Mouse (Mus musculus) v-Abl transformed pro-B cells (cell line): ENCODE measurements around the gene Gm281.

Experiments
- in situ Hi-C, 2 experiments: fragments of 400-800 bp; cut with MboI; formaldehyde crosslinking; loops; one replicate each; pipeline ENCODE4 v1.15.1; 2025; ENCODE audit not compliant: unreplicated experiment in 2 of 2

Gm281 gene

DNA sequence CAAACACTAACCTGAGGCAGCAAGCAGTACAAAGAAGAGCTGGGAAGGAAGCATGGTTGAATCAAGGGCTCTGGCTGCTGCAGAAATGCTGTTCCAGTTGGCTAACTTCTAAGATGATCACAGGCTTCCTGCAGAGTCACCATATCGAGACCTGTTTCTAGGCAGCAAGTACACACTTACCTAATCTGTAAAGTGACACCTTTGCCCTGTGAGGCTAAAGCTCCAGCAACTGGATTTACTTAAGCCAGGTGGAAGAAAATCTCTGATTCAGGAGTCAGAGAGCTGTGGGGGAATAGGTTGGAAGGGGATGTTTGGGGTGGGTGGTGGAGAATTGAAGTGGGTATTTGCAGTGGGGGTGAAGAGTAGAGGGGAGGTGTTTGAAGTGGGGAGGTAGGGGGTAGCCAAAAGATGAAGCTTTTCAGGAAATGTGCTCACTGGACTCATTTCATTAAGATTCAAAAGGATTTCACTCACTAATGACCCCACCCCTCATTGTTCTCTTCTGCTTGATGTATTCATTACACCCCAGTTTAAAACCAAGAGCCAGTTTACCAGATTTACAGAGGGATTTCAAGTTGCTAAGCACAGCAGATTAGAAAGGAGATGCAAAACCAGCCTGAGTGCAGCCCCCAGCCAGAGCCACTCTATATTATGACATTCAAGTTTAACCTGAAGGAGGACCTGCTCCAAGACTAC, at the start of gene Gm281:
Gm281 (minus strand) TSS at position 92 of the 696 bp plus-strand sequence.
- in situ Hi-C loops: loop anchor here (5.0 to 25.0 kb wide), 3 partner anchors 557 to 1352 kb away; no protein-coding TSS in a partner anchor

DNA sequence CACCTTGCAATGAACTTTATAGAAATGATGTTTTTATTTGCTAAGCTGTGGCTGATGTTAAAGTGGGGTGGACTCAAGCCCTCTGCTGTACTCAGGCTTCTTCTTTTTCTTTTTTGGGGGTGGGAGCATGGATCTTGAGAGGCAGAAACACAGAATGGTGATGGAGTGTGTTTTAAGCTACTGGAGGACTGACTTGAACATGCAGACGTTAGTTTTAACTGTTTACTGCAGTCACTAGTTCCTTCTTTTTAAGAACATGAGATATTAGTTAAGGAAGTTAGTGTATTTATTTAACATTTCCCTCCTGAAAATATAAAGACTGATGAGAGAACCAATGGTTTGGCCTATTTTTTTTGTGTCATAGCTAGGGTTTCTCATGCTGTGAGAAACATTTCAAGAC, 49.2 kb upstream of the Gm281 start:
- in situ Hi-C loops: loop anchor here in 1 of 2 experiments (10.0 kb wide), 1 partner anchor 51 kb away; no protein-coding TSS in a partner anchor

DNA sequence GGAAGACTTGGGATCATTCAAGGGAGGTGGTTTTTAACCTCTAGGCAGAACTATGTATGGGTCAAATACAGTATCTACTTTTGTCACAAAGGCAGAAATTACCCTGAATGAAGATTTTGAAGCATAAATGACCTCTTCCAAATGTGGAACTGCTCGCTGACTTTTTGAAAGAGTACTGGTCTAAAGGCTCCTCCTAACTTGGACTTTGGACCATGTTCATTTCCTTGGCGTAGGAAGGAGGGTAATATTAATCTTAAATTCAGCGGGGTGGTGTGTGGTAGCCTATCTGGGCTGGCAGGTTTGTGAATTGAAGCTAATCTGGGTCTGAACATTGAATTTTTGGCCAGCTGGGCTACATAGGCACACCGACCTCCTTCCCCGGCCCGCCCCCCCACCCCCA, 48.2 kb upstream of the Gm281 start:
- in situ Hi-C loops: loop anchor here in 1 of 2 experiments (10.0 kb wide), 1 partner anchor 52 kb away; no protein-coding TSS in a partner anchor

DNA sequence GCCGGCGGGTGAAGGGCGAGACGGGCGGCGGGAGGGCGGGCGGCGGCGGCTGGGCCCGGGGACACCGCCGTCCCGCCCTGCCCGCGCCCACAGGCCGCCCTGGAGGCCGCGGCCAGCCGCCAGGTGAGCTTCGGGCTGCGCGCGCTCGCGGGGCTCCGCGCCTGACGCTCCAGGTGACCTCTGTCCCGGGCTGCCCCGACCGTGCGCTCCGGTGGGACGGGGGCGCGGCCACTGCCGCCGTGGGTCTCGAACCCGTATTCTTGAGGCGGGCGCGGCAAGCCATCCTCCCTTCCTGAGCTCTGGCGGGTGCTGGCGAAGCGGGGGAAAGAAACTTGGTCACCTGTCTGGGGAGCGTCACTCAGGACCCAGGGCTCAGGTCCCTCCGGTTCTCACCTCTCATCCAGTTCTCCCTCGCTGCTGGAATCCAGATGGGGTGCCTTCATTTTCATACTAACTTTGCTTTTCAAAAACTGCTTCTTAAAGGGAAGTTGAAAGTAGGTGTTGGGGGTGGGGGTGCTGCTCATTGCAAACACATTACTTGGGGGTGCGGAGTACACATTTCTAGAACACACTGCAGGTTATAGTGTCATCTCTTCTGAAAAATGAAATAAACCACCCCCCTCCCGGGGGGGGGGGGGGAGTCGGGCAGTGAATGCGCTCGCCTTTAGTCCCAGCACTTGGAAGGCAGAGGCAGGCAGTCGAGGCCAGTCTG, 47.3 kb upstream of the Gm281 start, which contains the start of the genes Atxn7 and Thoc7:
Atxn7 (plus strand) TSS at position 40 of the 712 bp plus-strand sequence.
Thoc7 (minus strand) TSS at position 452 of the 712 bp plus-strand sequence.
- in situ Hi-C loops: loop anchor here in 1 of 2 experiments (10.0 kb wide), 1 partner anchor 53 kb away; no protein-coding TSS in a partner anchor

DNA sequence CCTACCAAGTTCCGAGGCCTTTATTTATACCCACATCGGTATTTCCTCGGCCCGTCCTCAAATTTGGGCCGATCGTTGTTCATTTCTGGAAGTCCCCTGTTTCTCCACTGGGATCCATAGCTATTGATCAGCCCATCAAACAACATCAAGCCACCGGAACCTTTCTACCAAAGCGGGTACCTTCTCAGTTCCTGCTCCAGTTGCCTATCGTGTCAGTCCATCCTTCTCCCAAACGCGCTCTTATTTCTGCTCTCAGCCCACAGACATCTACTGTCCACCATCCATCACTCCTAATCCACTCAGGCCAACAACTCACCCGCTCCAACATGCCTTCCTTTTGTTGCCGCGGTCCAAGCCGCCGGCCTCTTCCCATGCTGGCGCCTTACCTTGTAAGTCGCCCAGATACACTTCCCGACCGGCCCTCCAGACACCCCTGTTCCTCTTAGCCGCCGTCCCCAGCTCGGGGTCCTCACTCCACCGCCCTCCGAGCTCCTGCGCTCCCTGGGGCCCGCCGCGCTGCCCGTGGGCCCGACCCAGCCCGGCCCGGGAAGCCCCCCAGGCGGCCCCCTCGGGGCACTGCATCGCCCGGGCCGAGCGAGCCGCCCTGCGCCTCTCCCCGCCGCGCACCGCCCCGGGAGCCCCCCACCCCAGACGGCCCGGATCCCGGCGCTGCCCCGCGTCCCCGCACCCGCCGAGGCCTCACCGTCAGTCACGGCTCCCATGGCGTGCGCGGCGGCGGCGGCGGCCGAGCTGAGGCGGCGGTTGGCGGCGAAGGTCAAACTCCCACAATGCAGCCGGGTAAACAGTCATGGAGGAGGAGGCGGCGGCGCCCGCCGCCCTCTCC, 46.4 kb upstream of the Gm281 start:
- in situ Hi-C loops: loop anchor here in 1 of 2 experiments (10.0 kb wide), 1 partner anchor 54 kb away; no protein-coding TSS in a partner anchor

DNA sequence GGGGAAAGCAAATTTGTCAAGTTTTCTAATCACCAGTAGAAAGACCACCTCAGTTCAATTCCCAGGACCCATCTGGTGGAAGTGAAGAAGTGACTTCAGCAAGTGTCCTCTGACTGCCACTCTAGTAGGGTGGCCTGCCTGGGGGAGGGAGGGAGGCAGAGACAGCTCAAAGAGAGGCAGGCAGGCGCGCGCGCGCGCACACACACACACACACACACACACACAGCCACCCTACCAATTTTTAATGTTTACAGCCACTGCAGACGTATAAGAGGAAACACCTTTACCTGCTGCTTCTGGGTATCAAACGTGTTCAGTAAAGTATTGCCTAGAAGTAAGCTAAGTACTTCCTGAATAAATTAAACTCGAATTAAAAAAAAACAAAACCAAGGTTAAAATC, 45.8 kb upstream of the Gm281 start:
- in situ Hi-C loops: loop anchor here in 1 of 2 experiments (10.0 kb wide), 1 partner anchor 55 kb away; no protein-coding TSS in a partner anchor

DNA sequence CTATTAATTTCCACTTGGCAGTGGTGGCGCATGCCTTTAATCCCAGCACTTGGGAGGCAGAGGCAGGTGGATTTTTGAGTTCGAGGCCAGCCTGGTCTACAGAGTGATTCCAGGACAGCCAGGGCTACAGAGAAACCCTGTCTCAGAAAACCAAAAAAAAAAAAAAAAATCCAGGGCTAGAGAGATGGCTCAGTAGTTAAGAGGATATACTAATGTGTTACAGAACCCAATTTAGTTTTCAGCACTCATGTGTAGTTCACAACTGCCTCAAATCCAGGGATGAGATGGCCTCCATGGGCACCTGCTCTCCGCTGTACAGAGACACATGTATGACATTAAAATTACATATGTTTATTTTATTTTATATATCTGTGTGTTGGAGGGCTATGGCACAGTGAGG, 37.9 kb upstream of the Gm281 start:
- in situ Hi-C loops: loop anchor here in 1 of 2 experiments (10.0 kb wide), 1 partner anchor 913 kb away; no protein-coding TSS in a partner anchor

DNA sequence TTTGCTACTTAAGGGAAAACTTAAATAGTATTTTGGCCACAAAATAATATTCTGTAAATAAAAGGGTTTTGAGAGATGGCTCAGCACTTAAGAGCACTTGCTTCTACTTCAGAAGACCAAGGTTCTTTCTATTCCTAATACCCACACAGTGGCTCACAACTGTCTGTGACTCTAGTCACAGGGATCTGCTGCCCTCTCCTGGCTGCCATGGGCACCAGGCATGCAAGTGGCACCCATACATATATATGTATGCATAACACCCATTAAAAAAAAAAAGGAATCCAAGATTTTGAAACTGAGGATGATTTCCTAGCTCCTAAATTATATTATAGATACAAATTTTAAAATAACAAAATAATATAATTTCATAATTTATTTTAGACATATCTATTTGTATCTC, 36.1 kb upstream of the Gm281 start:
- in situ Hi-C loops: loop anchor here in 1 of 2 experiments (10.0 kb wide), 1 partner anchor 914 kb away; no protein-coding TSS in a partner anchor

DNA sequence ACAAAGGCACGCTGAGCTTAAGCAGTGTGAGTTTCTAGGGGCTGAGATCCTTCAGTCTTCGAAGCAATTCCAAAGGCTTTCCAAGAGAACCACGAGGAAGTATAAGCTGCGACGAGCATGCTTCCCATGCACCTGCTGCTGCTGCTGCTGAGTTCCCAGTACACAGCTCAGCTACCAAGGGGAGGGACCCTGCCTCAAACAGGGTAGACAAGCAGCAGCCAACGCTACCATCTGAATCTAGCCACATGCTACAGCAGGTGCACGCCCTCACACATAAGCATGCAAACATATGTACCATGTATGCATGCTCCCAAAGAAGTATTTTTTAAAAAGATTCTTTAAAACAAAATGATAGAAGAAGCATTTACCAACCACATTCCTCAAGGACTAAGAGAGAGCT, 34.1 kb upstream of the Gm281 start:
- in situ Hi-C loops: no loop called here

DNA sequence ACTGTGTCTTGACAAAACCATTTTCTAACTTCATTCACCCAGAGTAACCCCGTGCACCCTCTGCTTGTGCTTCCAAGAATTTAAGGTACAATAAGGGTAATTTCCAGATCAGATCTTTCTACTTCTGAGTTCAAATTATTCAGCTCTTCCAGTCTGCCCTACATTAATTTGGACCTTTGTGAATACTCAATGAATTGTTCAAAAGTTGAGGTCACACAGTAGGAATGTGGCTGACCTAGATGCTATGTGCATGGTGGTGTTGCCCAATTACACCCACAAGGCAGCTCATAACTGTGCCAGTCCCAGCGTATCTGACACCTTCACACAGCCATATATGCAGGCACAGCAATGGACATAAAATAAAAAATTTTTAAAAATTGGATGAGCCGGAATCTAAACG, 30.4 kb upstream of the Gm281 start:
- in situ Hi-C loops: no loop called here

DNA sequence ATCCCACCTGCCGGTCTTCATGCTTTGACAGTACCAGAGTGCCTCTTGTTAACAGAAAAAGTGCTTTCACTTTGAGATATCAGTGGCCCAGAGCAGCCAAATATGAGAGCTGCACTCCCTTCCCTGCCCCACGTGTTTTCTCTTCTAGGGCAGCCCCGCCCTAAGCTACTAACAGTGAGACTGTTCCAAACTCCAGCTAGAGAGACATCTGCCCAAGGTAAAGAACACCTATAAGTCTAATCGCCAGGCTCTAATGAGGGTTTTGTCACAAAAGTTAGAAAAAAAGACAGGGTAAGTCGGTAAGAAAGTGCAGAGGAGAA, 19.7 kb upstream of the Gm281 start:
- in situ Hi-C loops: no loop called here

DNA sequence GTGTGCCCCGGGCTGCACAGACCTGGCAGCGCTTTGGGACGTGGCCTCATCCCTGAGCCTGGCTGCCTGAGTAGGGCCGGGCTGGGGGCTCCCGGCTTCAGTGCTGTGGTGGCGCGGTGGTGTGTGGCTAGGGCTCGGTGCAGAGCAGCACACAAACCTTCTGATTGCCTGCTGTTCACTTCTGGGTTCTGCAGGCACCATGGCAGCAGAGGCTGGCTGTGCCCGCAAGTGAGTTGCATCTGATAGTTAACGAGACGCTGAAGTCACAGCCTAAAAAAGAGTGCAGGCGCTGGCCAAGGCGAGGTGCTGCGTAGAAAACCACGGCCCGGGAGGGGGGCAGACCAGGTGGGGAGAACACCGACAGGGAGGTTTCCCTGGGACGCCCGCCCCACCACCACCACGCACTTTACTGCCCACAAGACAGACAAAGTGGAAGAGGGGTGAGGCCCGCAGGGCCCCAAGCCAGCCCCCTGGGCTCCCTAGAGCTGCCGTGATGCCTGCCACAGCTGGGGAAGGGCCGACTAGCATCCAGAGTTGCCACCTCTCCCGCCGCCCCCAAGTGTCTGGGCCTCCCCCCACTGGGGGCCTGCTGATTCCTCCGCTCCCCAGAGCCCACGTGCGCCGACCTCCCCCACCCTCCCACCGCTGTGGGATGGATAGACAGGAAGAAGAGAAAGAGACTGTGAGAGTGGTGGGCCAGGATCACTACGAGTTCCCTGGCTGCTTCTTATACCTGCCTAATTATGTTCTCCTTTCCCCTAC, 19.2 kb upstream of the Gm281 start:
- in situ Hi-C loops: no loop called here

DNA sequence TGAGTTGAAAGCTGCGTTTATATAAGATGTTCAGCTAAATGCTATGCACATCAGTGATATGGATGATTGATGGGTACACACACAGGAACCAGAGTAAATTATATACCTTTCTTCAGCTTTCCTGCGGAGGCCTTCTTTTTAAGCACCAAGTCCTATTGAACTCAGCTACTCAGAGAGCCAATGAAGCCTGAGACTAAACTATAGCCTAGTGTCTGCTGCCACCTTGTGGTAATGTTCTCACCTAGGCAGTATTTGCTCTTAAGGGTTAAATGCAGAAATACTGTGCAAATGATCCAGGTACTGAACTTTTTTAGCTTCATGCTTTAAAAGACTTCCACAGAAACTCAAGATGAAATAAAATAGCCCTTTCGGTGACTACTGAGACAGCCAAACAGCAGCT, 3.4 kb upstream of the Gm281 start:
- in situ Hi-C loops: loop anchor here (5.0 to 25.0 kb wide), 3 partner anchors 560 to 1355 kb away; no protein-coding TSS in a partner anchor

DNA sequence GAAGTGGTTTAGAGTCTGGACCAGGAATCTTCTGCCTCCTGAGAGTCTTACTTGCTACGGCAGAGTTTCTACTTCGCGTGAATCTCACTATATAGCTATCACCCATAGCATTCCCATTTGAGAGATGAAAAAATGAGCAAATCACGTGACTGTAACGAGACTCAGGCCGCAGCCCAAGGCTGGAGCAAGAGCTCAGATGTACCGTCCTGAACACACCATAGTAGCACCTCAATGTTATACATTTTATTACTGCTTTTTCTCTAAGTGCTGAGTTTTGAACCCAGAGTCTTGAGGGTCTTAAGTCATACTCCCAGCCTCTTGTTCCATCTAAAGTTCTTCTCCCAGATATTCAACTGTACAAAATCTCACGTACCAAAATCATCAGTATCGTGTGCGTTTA, 2.9 kb upstream of the Gm281 start:
- in situ Hi-C loops: loop anchor here (5.0 to 25.0 kb wide), 3 partner anchors 560 to 1355 kb away; no protein-coding TSS in a partner anchor

DNA sequence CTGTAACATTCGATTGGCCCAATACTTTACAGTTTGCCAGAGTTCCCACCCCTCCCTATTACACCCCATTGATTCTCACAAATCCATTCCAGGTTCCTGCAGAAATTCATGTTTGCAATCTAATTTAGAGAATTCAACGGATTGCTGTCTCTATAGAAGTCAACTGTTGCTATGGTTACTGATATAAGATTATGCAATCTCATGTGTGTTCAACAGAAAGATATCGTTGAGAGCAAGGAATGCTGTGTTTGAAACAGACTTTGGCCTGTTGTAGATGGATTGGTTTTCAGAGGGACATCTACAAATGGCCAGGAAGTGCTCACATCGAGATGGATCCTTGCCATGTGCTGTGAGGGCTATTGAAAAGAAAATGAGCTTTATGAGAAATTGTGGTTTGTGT, 929 bp upstream of the Gm281 start:
- in situ Hi-C loops: loop anchor here (5.0 to 25.0 kb wide), 3 partner anchors 558 to 1353 kb away; no protein-coding TSS in a partner anchor

DNA sequence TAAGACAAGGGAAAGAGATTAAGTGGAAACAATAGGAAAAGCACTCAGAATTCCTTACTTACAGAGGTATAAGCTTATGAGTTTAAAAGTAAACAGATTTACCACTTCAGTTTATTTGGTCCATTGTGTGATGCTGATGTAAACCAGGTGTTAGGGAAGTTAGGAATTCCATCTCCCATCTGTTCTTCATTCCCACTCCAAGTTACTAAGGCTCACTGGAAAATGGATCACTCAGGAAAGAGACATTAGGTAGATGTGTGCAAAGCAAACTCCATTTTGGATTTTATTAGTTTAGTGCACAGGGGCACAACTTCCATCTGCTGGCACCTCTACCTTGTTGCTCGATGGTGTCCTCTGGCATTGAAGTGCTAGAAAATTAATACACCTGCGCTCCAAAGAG, 4.1 kb downstream of the Gm281 start:
- in situ Hi-C loops: loop anchor here (10.0 to 25.0 kb wide), 2 partner anchors 555 to 1348 kb away; no protein-coding TSS in a partner anchor

DNA sequence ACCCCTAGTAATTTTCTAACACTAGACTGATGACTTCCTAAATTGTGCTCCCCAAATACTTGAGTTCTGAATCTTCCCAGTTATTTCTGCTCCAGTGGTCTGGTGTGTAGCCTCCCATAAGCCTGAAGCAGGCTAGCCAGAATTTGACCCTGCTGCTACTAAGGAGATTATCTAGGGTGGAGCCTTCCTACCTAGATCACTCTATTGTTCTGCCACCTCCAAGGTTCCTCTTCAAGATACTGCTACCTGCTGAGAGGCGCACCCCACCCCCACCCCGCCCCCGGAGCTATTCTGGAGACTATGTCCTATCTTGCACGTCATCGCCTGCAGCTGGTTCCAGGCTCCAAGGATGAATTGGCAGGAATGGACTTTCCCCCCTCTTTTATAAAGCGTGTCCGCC, 7.1 kb downstream of the Gm281 start:
- in situ Hi-C loops: loop anchor here in 1 of 2 experiments (25.0 kb wide), 1 partner anchor 1345 kb away; no protein-coding TSS in a partner anchor

DNA sequence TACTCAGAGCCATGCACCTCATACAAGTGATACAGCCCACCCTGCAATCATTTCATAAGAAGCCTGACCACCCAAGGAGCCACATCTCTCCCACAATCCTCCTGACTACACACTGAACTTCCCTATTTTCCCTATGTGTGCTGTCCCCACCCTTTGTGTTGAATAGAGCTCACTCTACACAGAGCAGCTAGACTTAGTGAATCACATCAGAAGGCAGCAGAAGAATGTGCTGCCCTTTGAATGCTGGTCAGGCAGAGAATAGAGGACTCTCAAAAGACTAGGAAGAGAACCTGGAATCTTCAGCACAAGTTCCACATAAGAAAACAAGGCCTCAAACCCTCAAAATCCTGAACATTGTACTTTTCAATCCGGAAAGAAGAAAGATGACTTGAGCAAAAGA, 7.8 kb downstream of the Gm281 start:
- in situ Hi-C loops: loop anchor here in 1 of 2 experiments (25.0 kb wide), 1 partner anchor 1344 kb away; no protein-coding TSS in a partner anchor

DNA sequence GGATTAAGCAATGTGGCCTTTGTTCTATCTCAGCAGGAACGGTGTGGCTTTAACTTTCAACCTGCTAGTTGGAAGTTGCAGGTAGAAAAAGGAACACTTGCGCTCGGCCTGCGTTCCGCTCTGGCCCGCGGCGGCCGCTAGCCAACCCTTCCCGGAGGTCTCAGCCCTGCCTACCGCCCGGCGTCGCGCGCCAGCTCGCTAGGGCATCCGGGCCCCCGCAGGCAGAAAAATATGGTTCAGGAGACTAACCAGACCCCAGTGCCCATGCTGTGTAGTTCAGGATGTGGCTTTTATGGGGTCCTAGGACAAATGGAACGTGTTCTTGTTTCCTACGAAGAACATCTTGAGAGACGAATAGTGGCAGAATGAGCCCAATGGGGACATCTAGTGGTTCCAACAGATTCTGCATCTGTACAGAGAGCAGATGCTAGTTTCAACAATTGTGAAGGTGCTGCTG, 12.6 kb downstream of the Gm281 start:
- in situ Hi-C loops: loop anchor here in 1 of 2 experiments (25.0 kb wide), 1 partner anchor 1339 kb away; no protein-coding TSS in a partner anchor
